Mouse (Mus musculus) monocyte, adult 59 days (primary cell): ENCODE measurements around the gene Brd7. TPM values are rescaled to one million over a fixed set of nuclear protein-coding genes. Genes with fewer than 3 reads are reported as not detected.

Experiments used
- total RNA-seq, 2 experiments: library from RNA; stranded (reverse); gene quantifications; one replicate each; pipeline ENCODE4 v1.2.4; 2023

Gene Brd7
- 10 to 100 TPM; 69.7 to 81.6 TPM for total RNA-seq

DNA sequence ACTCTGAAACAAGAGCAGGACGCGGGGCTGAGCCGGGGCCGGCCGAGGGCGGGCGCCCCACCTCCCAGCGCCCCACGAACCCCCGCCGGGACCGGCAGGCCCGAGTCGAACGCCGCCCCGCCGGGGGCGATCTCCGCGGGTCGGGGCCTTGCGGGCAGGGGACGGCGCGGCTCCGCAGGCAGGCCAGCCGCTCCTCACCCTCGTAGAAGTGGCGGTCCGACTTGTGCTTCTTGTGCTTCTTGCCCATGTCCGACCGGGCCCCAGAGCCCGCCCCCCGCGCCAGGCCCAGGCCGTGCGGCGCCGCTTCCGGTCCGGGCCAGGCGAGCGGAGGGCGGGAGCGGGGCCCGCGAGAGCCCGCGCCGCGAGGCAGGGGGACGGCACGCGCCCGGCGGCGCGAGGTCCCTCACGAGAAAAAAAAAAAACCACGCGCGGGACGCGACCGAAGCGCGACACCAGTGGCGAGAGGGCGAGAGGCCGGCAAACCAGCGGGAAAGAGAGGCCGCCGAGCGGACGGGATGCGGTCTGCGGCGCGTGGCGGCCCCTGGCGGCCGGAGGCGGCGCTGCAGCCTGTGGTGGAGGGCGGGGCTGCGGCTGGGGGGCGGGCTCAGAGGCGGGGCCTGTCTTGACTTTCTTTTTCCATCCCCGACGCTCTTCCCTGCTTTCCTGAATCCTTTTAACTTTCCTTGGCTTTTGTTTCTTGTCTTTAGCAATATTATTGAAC is at the start of gene Brd7:
Gene Brd7 (minus strand): TSS at position 487 of the 721 bp plus-strand sequence.

Other genes starting within 250 kb of the Brd7 start
- gene Cnep1r1, start 243.4 kb downstream of the Brd7 start, total RNA-seq, result 10 to 100 TPM; 23.6 to 27.6 TPM
- 10 to 100 TPM; 27.7 to 28.0 TPM for gene Heatr3, start 224.3 kb downstream of the Brd7 start, total RNA-seq
- 10 to 100 TPM; 36.9 to 39.0 TPM for gene Tent4b, start 163.0 kb downstream of the Brd7 start, total RNA-seq
- 100 to 1,000 TPM; 162 to 166 TPM for gene Adcy7, start 89.8 kb downstream of the Brd7 start, total RNA-seq
- gene Nkd1, start 159.2 kb upstream of the Brd7 start, total RNA-seq, result not detected